Mouse (Mus musculus) kidney, postnatal 0 days (tissue): ENCODE data around the gene Aig1. TPM values are rescaled to one million over a fixed set of nuclear protein-coding genes. Genes with fewer than 3 reads are reported as not detected.
A peak's percentile ranks its signal among the peaks of the same experiment; 100 is the strongest.

Experiments used
- ATAC-seq: fragments of 200-750 bp; cut with Nextera tagmentation; replicated peaks from 2 replicates; pipeline ENCODE4 v1.8.0; 2017; ENCODE audit warnings: low read depth, moderate number of reproducible peaks, moderate TSS enrichment, moderate library complexity; ENCODE audit not compliant: low FRiP score
- DNase-seq: peaks from one replicate; pipeline ENCODE4 v3.0.0-alpha.2; 2016; ENCODE audit warnings: low spot score
- H3K27ac ChIP-seq: fragments of 300-500 bp; sonication (generic); 2 replicates; pipeline ENCODE4 v1.5.1; 2014; ENCODE audit warnings: mild to moderate bottlenecking
- H3K27me3 ChIP-seq: fragments of 300-500 bp; sonication (generic); 2 replicates; pipeline ENCODE4 v1.6.1; 2014; ENCODE audit warnings: low read length, mixed read lengths; ENCODE audit not compliant: insufficient read depth
- H3K36me3 ChIP-seq: fragments of 300-500 bp; sonication (generic); 2 replicates; pipeline ENCODE4 v1.6.1; 2014; ENCODE audit warnings: low read length, mixed read lengths; ENCODE audit not compliant: insufficient read depth
- H3K4me1 ChIP-seq: fragments of 300-500 bp; sonication (generic); replicated peaks from 2 replicates; pipeline ENCODE4 v1.6.1; 2014; ENCODE audit warnings: antibody characterized with exemption, low read length, mixed read lengths; ENCODE audit not compliant: insufficient read depth
- H3K4me2 ChIP-seq: fragments of 300-500 bp; sonication (generic); 2 replicates; pipeline ENCODE4 v1.6.1; 2014; ENCODE audit warnings: mild to moderate bottlenecking, low read length, moderate library complexity, mixed read lengths
- H3K4me3 ChIP-seq: fragments of 300-500 bp; sonication (generic); replicated peaks from 2 replicates; pipeline ENCODE4 v1.5.1; 2014; ENCODE audit warnings: low read depth, low read length
- H3K9ac ChIP-seq: fragments of 300-500 bp; sonication (generic); 2 replicates; pipeline ENCODE4 v1.6.1; 2014; ENCODE audit warnings: low read depth, low read length
- H3K9me3 ChIP-seq: fragments of 300-500 bp; sonication (generic); replicated peaks from 2 replicates; pipeline ENCODE4 v1.6.1; 2016; ENCODE audit warnings: low read length, inconsistent platforms, mixed read lengths
- CTCF ChIP-seq: IDR thresholded peaks from 2 replicates; pipeline ENCODE4 v1.5.1; 2016; ENCODE audit warnings: antibody characterized with exemption, low read depth, mild to moderate bottlenecking, moderate library complexity
- WGBS: fragments of 180-500 bp; shearing (Covaris S2); extraction: QIAGEN DNeasy Blood & Tissue Kit; methylation state at CpG from one replicate; pipeline ENCODE4 v1.1.7; 2014; 5-methylcytosine and 5-hydroxymethylcytosine counted together
- polyA plus RNA-seq: library from polyadenylated mRNA; unstranded; fragments of >200 nt; fragmentation: Nextera tagmentation; extraction: Ambion mirVana; gene quantifications from 2 replicates; pipeline ENCODE4 v1.2.1, GENCODE M21; 2015

Gene Aig1
- polyA plus RNA-seq, 1 experiment from 2014 or later, result 64.1 TPM

GRCm38 (mm10) chr10:13714920-13715293 is 153.9 kb downstream of the Aig1 start:
- Histone ChIP-seq H3K4me2 (peak overlapping the region; percentile 27; the same call in 1 of the 2 replicates), H3K4me1 (peaks cover 9% of the 10 kb centered on the region), H3K27me3 (no peaks in the 10 kb centered on the region), H3K36me3 (no peaks in the 10 kb centered on the region), H3K27ac (peak overlapping the region; percentile 57), H3K9ac (0 out of 2 replicates have a peak overlapping the region, but pooled peaks have one; percentile 13), H3K9me3 (no peaks in the 10 kb centered on the region), H3K4me3 (no peak overlapping the region)
- 34% methylated on average over 7 of the region's 7 CpGs for WGBS
- no peak for TF ChIP-seq CTCF
- no peak for ATAC-seq
- DNase-seq, result peak; percentile 57

GRCm38 (mm10) chr10:13714199-13714919 is 154.4 kb downstream of the Aig1 start:
- Histone ChIP-seq H3K36me3 (no peaks in the 10 kb centered on the region), H3K27me3 (no peaks in the 10 kb centered on the region), H3K27ac (peak overlapping the region; percentile 57), H3K9me3 (no peaks in the 10 kb centered on the region), H3K4me2 (peak overlapping the region; percentile 27; the same call in 1 of the 2 replicates), H3K9ac (0 out of 2 replicates have a peak overlapping the region, but pooled peaks have one; percentile 13), H3K4me1 (peaks cover 9% of the 10 kb centered on the region), H3K4me3 (no peak overlapping the region)
- no peak for TF ChIP-seq CTCF
- peak; percentile 52 for DNase-seq
- 0 out of 2 replicates have a peak, but pooled peaks have one; percentile 19 for ATAC-seq
- 21% methylated on average over 9 of the region's 9 CpGs for WGBS

- H3K36me3 ChIP-seq, result no peaks in the 10 kb centered on the region
- 83% methylated on average over 5 of the region's 5 CpGs for WGBS
- no peak overlapping the region for H3K4me3 ChIP-seq
- TF ChIP-seq CTCF, result no peak
- no peak overlapping the region for H3K27ac ChIP-seq
- ATAC-seq (no peak), DNase-seq (no peak)
- H3K9me3 ChIP-seq, result no peaks in the 10 kb centered on the region
- no peak overlapping the region for H3K9ac ChIP-seq
- H3K4me1 ChIP-seq, result peaks cover 9% of the 10 kb centered on the region
- no peak overlapping the region for H3K4me2 ChIP-seq
- no peaks in the 10 kb centered on the region for H3K27me3 ChIP-seq
Measured at GRCm38 (mm10) chr10:13713711-13714110, 155.1 kb downstream of the Aig1 start.

- no peaks in the 10 kb centered on the region for H3K9me3 ChIP-seq
- no peaks in the 10 kb centered on the region for H3K36me3 ChIP-seq
- WGBS, result 81% methylated on average over 2 of the region's 2 CpGs
- no peak for TF ChIP-seq CTCF
- DNase-seq (no peak), ATAC-seq (no peak)
- no peak overlapping the region for H3K4me2 ChIP-seq
- no peak overlapping the region for H3K9ac ChIP-seq
- no peak overlapping the region for H3K27ac ChIP-seq
- H3K4me1 ChIP-seq, result peaks cover 9% of the 10 kb centered on the region
- H3K27me3 ChIP-seq, result no peaks in the 10 kb centered on the region
- no peak overlapping the region for H3K4me3 ChIP-seq
Measured at GRCm38 (mm10) chr10:13713116-13713515, 155.7 kb downstream of the Aig1 start.

- ATAC-seq (no peak), DNase-seq (no peak)
- WGBS, result 93% methylated on average over 8 of the region's 8 CpGs
- no peak overlapping the region for H3K4me3 ChIP-seq
- H3K9ac ChIP-seq, result no peak overlapping the region
- no peak overlapping the region for H3K4me2 ChIP-seq
- H3K27me3 ChIP-seq, result no peaks in the 10 kb centered on the region
- no peaks in the 10 kb centered on the region for H3K9me3 ChIP-seq
- H3K4me1 ChIP-seq, result peaks cover 9% of the 10 kb centered on the region
- no peak for TF ChIP-seq CTCF
- no peak overlapping the region for H3K27ac ChIP-seq
- H3K36me3 ChIP-seq, result no peaks in the 10 kb centered on the region
Measured at GRCm38 (mm10) chr10:13711281-13711829, 157.4 kb downstream of the Aig1 start.

- TF ChIP-seq CTCF, result no peak
- WGBS, result 70% methylated on average over 4 of the region's 4 CpGs
- no peak for DNase-seq
Measured at GRCm38 (mm10) chr10:13705771-13706170, 163.0 kb downstream of the Aig1 start.

More at GRCm38 (mm10) chr10:13705771-13706170, 163.0 kb downstream of the Aig1 start:
- Histone ChIP-seq H3K4me3 (no peak overlapping the region), H3K27ac (no peak overlapping the region), H3K9ac (no peak overlapping the region), H3K9me3 (no peaks in the 10 kb centered on the region), H3K4me1 (no peaks in the 10 kb centered on the region), H3K4me2 (no peak overlapping the region), H3K27me3 (no peaks in the 10 kb centered on the region), H3K36me3 (no peaks in the 10 kb centered on the region)
- no peak for ATAC-seq
